Mouse (Mus musculus) MEL (cell line): Measurements from ENCODE around the gene Tjp1.

ENCODE experiments used
- CTCF ChIP-seq, 3 experiments: IDR thresholded peaks in 2 of 3; conservative IDR thresholded peaks in 1 of 3; 2 replicates each; pipeline ENCODE4 v1.5.1; 2011 to 2012; ENCODE audit warnings: low read length in 3 of 3, low read depth in 2 of 3, mild to moderate bottlenecking in 2 of 3, improper control_type of control experiment in 1 of 3, inconsistent platforms in 1 of 3, mixed read lengths in 1 of 3, moderate library complexity in 1 of 3; ENCODE audit not compliant: control insufficient read depth in 1 of 3, insufficient read depth in 1 of 3, poor library complexity in 1 of 3, severe bottlenecking in 1 of 3
- ELF1 ChIP-seq: IDR thresholded peaks from 2 replicates; pipeline ENCODE4 v1.6.1; 2014; ENCODE audit warnings: low read depth, mild to moderate bottlenecking, inconsistent platforms, low read length, improper control_type of control experiment, moderate library complexity
- EP300 ChIP-seq, 2 experiments: IDR thresholded peaks; 2 replicates each; pipeline ENCODE4 v1.6.1; 2011; ENCODE audit warnings: improper control_type of control experiment in 2 of 2, low read length in 2 of 2, low read depth in 1 of 2, mild to moderate bottlenecking in 1 of 2
- TBP ChIP-seq: IDR thresholded peaks from 2 replicates; pipeline ENCODE4 v1.8.0; 2011; ENCODE audit warnings: low read depth, low read length, improper control_type of control experiment
- ZMIZ1 ChIP-seq: IDR thresholded peaks from 2 replicates; pipeline ENCODE4 v1.6.1; 2012; ENCODE audit warnings: low read depth, mild to moderate bottlenecking, inconsistent platforms, low read length, improper control_type of control experiment, moderate library complexity

GRCm38 (mm10) chr7:65441505-65441904 lies 86.1 kb downstream of the Tjp1 start:
- TF ChIP-seq ZMIZ1: no peak
- no peak for TF ChIP-seq CTCF (IDR thresholded peaks at IDR 0.05 in 2 of 3, conservative IDR thresholded peaks at IDR 0.05 in 1 of 3; ENCODE audit: control insufficient read depth in 1 of 3, insufficient read depth in 1 of 3, low read depth in 2 of 3, low read length in 3 of 3, poor library complexity in 1 of 3, severe bottlenecking in 1 of 3)
- TF ChIP-seq ELF1: no peak
- TF ChIP-seq EP300 (IDR thresholded peaks at IDR 0.05; ENCODE audit: low read depth in 1 of 2, low read length in 2 of 2): no peak
- no peak for TF ChIP-seq TBP
